Mouse (Mus musculus): ENCODE data around the gene Mrgprd.

DNA sequence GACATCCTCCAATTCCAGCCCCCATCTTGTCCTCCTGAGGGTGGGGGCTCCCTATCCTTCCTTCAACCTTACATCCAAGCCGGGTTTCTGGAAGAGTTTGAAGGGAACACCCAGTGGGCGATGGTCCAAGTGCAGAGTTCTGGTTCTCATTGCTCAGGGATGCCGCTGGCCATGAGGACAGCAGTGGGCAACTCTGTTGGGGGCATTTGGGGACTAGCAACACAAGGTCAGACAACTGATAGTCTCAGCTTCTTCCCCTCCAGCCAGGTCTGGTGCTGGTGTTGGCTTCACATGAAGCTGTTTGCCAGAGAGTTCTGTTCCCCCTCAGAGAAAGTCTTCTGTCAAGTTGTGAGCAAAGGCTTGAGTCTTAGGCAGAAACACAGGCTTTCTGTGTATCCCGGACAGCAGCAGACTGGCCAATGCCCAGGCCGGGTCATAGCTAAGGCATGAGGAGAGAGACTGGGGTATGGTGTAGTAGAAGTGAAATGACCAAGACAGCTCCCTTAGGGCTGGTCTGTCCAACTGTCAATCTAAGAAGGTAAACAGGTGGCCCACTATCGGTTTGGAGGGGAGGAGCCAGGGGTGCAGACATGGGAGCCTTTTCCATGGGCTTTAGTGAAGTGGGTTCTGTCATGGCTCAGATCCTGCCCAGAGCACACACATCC, 13.2 kb upstream of the Mrgprd start:
- TF ChIP-seq CTCF (IDR thresholded peaks at IDR 0.05; ENCODE audit: control insufficient read depth, insufficient read depth, insufficient replicate concordance, low read depth, low read length): no peak
- no peak for TF ChIP-seq POLR2A (IDR thresholded peaks at IDR 0.05; ENCODE audit: control insufficient read depth, low read depth, low read length)
